Mouse (Mus musculus): ENCODE measurements around the gene Cradd. TPM values are rescaled to one million over a fixed set of nuclear protein-coding genes. Genes with fewer than 3 reads are reported as not detected.

Gene Cradd
- total RNA-seq, 2 experiments from 2014 or later = 5.6 to 5.9 TPM

DNA sequence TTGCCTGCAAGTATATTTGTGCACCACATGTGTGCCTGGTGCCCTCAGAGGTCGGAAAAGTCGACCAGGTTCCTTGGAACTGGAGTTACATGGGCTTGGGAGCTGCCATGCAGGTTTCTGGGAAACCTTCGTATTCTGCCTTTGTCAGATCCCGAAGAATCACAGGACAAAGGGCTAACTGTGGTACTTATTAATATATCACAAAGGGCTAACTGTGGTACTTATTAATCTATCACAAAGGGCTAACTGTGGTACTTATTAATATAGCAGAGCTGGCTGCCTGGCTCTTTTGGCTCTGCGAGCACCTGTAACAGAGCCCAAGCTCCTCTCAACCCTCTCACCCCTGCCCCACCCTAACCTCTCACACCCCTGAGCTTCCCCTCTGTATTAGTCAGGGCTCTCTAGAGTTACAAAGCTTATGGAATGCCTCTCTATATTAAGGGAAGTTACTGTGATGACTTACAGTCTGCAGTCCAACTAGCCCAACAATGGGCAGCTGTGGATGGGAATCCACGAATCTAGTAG lies 42.4 kb downstream of the Cradd start:
- H3K4me3 ChIP-seq = no peak overlapping the region
- no peak overlapping the region for H3K27ac ChIP-seq
- intact Hi-C loops (cut with DNase I) = no loop called here
- TF ChIP-seq CTCF (IDR thresholded peaks at IDR 0.05) = no peak
- DNase-seq (ENCODE audit: extremely low spot score in 1 of 2, low spot score in 2 of 2) = no peak

DNA sequence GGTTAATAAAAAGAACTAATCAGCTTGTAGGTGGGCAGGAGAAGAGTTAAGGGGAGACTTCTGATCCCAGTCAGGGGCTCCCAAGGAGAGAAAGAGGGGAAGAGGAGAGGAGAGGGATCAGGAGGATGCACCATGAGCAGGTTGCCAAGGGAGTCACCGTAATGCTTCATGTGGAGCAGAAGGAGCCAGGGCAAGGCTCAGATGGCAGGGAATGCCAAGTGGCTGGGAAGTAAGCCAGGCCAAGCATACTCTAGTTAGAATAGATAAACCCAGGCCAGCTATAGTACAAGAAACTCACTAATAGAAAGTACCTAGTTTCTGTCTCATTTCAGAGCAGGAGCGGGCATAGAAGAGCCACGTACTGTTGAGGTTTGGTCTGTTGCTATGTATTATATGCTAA lies 43.6 kb downstream of the Cradd start:
- intact Hi-C loops (cut with DNase I) = no loop called here
- Histone ChIP-seq H3K4me3 (no peak overlapping the region), H3K27ac (no peak overlapping the region)
- TF ChIP-seq CTCF (IDR thresholded peaks at IDR 0.05) = no peak
- no peak for DNase-seq (ENCODE audit: extremely low spot score in 1 of 2, low spot score in 2 of 2)

DNA sequence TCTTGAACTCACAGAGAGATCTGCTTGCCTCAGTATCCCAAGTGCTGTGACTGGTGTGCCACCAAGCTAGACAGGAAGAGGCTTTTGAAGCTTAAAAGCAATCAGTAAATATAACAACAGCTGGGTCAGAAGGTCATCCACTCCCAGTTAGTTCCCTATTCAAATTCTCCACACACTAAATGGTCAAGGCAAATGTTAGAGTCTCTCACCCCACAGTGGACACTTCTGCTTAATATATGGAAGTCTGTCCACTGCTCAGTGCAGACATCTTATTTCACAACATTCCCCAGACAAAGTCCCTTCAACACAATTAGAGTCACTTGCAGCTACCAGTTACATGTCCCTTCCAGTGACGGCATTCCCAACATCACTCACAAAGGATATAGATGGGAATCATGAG lies 44.5 kb downstream of the Cradd start:
- intact Hi-C loops (cut with DNase I) = no loop called here
- no peak for TF ChIP-seq CTCF (IDR thresholded peaks at IDR 0.05)
- Histone ChIP-seq H3K4me3 (no peak overlapping the region), H3K27ac (no peak overlapping the region)
- no peak for DNase-seq (ENCODE audit: extremely low spot score in 1 of 2, low spot score in 2 of 2)

DNA sequence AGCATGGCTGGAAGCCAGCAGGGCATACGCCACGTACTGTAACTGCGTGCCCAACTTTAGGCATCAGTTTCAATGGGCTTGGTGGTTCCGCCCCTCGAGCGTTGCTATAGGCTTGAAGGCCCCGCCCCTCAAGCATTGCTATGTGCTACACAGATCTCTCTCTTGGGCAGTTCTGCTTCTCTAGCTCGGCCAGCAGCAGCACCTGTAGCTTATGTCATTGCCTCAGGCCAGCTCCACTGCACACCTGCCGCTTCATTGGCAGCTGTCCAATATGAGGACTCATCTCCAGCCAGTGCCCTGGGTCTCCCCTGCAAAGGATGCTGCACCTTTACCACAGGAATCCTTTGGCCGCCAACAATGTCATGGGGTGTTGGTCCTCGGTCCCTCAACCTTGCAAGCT lies 45.8 kb downstream of the Cradd start:
- H3K4me3 ChIP-seq = no peak overlapping the region
- DNase-seq (ENCODE audit: extremely low spot score in 1 of 2, low spot score in 2 of 2) = no peak
- intact Hi-C loops (cut with DNase I) = no loop called here
- H3K27ac ChIP-seq = no peak overlapping the region
- no peak for TF ChIP-seq CTCF (IDR thresholded peaks at IDR 0.05)

DNA sequence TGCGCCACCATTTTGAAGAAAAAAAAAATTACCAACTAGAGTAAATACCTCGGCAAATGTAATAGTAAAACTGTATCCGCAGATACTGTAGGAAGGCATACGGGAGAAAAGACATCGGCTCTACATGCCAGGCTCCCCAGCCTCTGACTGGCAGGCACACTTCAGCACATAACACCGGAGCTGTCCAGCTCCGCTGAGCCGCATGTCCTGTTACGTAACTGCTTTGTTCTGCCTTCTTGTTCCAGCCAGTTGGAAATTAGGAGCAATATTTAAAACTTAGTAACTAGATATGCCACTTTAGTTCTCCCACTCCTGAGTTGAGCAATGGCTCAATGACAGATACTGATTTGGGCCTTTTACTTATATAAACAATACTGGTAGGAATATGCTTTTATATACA lies 48.4 kb downstream of the Cradd start:
- DNase-seq (ENCODE audit: extremely low spot score in 1 of 2, low spot score in 2 of 2) = no peak
- intact Hi-C loops (cut with DNase I) = no loop called here
- Histone ChIP-seq H3K4me3 (no peak overlapping the region), H3K27ac (no peak overlapping the region)
- no peak for TF ChIP-seq CTCF (IDR thresholded peaks at IDR 0.05)

DNA sequence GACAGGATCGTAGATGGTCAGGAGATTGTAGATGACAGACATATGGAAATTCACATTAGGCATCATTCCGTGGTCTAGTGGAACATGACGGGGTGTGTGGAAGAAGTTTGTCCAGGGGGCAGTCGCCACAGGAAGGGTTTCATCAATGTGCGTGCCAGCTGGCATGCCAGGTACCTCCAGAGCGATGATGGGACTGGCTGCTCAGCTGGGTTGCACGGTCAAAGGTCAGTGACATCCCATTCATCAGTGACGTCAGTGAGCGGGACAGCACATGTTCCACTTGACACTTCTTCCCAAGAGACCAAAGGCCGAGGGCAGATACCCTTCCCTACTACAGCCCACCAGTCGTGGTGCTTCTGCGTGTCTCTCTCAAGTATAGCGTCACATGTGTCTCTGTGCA lies 50.7 kb downstream of the Cradd start:
- no peak for TF ChIP-seq CTCF (IDR thresholded peaks at IDR 0.05)
- no peak overlapping the region for H3K27ac ChIP-seq
- DNase-seq (ENCODE audit: extremely low spot score in 1 of 2, low spot score in 2 of 2) = no peak
- H3K4me3 ChIP-seq = no peak overlapping the region
- intact Hi-C loops (cut with DNase I) = no loop called here

DNA sequence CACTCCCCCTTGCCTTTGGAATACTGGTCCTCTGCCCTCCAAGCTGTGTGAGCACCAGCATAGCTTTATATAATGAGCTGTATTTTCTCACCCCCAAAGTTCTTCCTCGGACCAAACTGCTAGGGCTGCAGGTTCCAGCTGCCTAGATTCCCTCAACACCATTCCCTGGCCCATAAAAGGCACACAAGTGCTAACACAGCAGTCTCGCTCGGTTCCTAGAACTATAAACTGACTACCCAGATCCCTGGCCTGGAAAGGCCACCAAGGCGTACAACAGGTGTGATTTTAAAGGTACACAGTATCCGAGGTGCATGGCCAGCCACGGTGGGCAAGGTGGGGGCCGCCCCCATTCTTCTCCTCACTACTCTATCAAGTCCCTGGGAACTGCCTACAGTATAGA lies 54.8 kb downstream of the Cradd start:
- no peak for DNase-seq (ENCODE audit: extremely low spot score in 1 of 2, low spot score in 2 of 2)
- intact Hi-C loops (cut with DNase I) = no loop called here
- Histone ChIP-seq H3K27ac (no peak overlapping the region), H3K4me3 (no peak overlapping the region)
- TF ChIP-seq CTCF (IDR thresholded peaks at IDR 0.05) = no peak

DNA sequence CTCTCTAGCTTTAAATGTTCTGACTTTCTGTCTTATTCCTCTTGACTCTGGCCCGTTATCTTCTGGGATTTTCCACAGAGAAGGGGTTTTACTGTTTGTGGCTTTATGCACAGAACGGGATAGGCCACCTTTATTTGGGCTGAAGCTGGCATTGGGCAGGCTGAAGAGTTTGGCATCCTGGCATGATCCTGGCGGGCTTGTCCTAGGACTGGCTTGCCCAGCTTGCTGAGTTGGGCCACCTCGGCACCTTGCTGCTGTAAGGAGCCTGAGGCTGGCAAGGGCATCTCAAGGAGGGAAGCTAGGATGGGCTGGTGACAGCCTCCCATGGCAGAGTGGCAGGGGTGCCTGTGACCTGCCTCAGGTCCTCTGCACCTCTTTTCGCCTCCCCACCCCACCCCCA lies 55.6 kb downstream of the Cradd start:
- no peak for TF ChIP-seq CTCF (IDR thresholded peaks at IDR 0.05)
- no peak for DNase-seq (ENCODE audit: extremely low spot score in 1 of 2, low spot score in 2 of 2)
- no peak overlapping the region for H3K27ac ChIP-seq
- H3K4me3 ChIP-seq = no peak overlapping the region
- intact Hi-C loops (cut with DNase I) = no loop called here

DNA sequence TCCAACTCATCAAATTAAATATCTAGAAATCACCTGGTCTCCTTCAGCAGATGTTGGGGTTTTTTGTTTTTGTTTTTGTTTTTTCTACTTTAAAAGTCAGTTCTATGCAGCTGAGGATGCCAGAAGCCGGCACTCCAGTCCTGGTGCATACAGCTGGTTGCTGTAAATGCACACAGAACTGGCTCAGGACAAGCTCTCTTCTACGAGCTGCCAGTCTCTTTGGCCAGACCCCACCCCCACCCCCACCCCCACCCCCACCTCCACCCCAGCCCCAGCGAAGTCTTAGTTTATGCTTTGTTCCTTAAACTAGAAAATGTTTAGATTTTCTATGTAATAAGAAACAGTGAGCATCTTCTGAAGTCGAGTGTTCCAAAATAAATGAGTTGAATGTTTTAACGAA lies 57.0 kb downstream of the Cradd start:
- intact Hi-C loops (cut with DNase I) = no loop called here

DNA sequence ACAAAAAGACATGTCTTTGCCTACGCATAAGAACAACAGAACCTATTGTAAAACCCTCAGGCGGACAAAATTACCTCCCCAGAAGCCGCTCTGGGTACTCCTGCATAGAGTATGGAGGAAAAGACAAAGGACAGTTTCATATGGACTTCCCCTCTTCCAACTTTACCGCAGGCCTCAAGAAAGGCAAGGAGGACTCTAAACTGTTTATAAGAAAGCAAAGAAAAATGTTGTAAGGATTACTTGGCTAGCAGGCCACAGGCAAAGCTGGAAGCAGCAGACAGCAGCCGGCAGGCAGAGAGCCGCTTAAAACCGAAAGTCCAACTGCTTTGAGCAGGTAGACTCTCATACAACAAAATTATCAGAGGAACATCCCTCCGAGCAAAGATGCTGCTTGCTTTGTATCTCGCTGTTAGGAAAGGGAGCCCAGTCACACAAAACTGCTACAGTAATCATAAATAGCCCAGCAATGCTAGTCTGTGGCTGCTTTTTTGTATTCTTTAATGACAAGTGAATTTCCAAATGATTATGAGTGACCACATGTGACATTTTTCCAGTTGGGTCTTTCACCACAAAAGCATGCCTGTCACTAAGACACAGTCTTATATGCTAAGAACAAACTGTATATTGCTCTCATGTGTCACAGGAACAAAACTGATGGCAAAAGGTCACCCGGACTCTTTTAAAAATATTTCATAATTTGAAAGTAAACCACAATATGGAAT lies 57.7 kb downstream of the Cradd start:
- no peak for DNase-seq (ENCODE audit: extremely low spot score in 1 of 2, low spot score in 2 of 2)
- no peak for TF ChIP-seq CTCF (IDR thresholded peaks at IDR 0.05)
- peak overlapping the region; percentile 83 for H3K27ac ChIP-seq
- intact Hi-C loops (cut with DNase I) = no loop called here
- peak overlapping the region; percentile 26 for H3K4me3 ChIP-seq

More for the DNA sequence above, 57.0 kb downstream of the Cradd start:
- H3K27ac ChIP-seq = no peak overlapping the region; the same call in 1 of the 2 replicates
- no peak for TF ChIP-seq CTCF (IDR thresholded peaks at IDR 0.05)
- no peak overlapping the region for H3K4me3 ChIP-seq
- DNase-seq (ENCODE audit: extremely low spot score in 1 of 2, low spot score in 2 of 2) = no peak

DNA sequence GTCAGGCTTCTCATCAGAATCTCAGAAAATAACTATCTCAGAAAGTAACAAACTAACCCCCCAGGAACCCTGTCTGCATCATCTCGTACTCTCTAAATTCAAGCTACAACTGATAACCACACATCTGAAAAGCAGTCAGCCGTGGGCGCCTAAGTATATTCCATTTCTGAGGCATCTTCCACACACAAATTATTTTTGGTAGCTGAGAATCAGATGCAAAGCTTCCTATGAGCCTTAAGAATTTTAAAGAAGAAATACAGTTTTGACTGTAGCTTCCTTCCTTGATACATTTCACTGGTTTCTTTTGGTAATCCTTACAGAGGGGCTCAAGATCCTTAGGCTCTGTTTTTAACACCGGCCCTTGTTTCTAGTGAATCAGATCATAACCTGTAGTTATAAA lies 58.4 kb downstream of the Cradd start:
- intact Hi-C loops (cut with DNase I) = loop anchor here (2.0 kb wide), 2 partner anchors 57 to 151 kb away; partner anchors contain the start of gene Socs2
- TF ChIP-seq CTCF (IDR thresholded peaks at IDR 0.05) = no peak
- Histone ChIP-seq H3K27ac (peak overlapping the region; percentile 83), H3K4me3 (peak overlapping the region; percentile 49)
- DNase-seq (ENCODE audit: extremely low spot score in 1 of 2, low spot score in 2 of 2) = no peak

DNA sequence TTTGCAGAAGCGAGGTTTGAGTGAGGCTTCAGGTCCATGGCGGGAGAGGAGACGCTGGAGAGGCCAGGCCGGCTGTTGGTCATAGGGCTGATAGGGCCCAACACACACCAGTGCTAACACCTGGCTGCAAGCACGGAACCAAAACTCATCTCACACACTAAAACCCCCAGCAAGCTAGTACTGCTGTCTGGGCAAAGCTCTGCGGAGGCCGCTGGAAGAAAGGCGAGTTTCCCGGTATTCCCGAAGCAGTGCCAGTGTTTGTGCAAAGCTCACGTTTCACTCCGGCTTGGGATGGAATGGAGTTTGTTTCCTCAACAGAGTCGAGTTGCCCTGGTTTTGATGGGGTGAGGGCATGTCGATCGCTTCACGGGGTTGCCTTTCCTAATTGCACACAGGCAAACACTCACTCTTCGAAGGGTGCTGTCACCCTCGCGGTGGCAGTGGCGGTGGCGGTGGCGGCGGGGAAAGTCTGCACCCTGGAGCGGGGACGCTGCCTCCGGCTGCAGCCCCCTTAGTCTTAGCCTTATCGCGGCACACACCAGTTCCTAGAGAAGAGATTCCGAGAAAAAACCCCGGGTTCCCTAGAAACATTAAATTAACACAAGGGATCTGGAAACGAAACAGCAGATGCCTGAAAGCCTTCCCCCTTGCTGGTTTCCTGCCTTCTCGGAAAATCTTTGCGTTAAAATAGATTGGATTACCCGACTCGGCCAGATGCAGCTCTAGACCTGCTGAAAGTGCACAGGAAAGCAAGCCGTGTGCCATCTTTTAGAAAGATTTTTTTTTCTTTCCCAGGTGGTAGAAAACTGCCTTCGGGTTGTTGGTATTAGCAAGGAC lies 59.2 kb downstream of the Cradd start:
- intact Hi-C loops (cut with DNase I) = loop anchor here (2.0 to 5.0 kb wide), 3 partner anchors 58 to 177 kb away; partner anchors contain the start of gene Socs2
- peak overlapping the region; percentile 83 for H3K27ac ChIP-seq
- DNase-seq (ENCODE audit: extremely low spot score in 1 of 2, low spot score in 2 of 2) = peak; percentile 37 to 46
- TF ChIP-seq CTCF (IDR thresholded peaks at IDR 0.05) = no peak
- H3K4me3 ChIP-seq = peak overlapping the region; percentile 49
